Mouse (Mus musculus) CH12.LX (cell line): ENCODE results near the gene Adal.

Source experiments
- MAFK ChIP-seq: IDR thresholded peaks from 2 replicates; pipeline ENCODE4 v1.6.1; 2011; ENCODE audit warnings: low read length, improper control_type of control experiment; ENCODE audit not compliant: insufficient replicate concordance
- MEF2A ChIP-seq: IDR thresholded peaks from 2 replicates; pipeline ENCODE4 v1.6.1; 2014; ENCODE audit warnings: low read depth, mild to moderate bottlenecking, inconsistent platforms, low read length, improper control_type of control experiment, borderline replicate concordance
- MYC ChIP-seq: IDR thresholded peaks from 2 replicates; pipeline ENCODE4 v1.6.1; 2011; ENCODE audit warnings: low read depth, mild to moderate bottlenecking, improper control_type of control experiment, low read length
- ZKSCAN1 ChIP-seq: IDR thresholded peaks from 2 replicates; pipeline ENCODE4 v1.6.1; 2012; ENCODE audit warnings: low read depth, inconsistent platforms, low read length, improper control_type of control experiment, borderline replicate concordance

DNA sequence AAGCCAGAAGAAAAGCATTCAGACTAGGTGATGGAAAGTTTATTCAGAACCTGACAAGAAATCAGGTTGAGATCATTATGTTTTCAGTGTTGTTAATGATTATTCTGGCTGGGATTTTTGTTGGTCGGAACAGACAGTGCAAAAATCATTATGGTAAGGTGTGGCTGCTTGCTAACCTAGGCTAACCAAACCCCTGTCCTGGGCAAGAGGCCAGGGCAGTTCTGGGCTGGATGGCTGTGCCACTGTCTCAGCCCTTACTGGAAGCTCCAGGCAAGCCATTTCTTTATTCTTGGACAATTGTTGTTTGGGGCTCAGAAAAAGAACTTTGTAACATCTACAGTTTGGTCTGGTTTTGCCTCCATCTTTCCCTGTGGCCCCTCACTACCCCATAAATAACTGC, 12.7 kb upstream of the Adal start:
- TF ChIP-seq MEF2A (no peak), MYC (no peak), MAFK (no peak), ZKSCAN1 (no peak)
